Mouse (Mus musculus): ENCODE results near the gene Ak2. TPM values are rescaled to one million over a fixed set of nuclear protein-coding genes. Genes with fewer than 3 reads are reported as not detected.
A peak's percentile ranks its signal among the peaks of the same experiment; 100 is the strongest.

Ak2 gene
- total RNA-seq, 2 experiments from 2014 or later, result 47.7 to 55.3 TPM

DNA sequence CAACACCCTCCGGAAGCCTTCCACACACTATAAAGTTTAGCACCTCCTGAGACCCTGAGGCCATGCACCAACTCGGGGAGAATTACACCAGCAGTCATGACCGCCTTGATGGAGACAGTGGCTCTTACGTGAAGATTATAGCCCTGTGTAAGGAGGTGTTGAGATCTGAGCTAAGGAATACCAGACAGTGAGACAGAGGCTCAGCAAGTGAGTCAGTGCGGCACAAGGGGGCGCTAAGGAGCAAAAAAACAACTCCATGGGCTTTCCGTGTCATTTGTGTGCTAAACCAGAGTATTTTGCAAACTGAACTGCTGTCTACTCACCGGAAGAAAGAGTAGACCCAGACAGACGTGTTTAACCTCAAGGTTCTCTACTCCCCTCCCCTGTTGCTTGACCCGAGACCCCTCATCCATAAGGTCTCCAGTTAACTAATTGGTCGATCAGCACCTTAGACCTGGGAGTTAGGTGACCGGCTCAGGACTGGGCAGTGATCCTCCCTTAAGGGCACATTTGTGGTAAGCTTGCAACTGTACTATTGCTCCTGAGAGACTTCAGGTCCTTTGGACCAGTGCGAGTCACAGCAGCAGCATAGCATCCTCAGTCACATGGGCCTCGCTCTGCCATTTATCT, 20.6 kb upstream of the Ak2 start:
- DNase-seq, result peak; percentile 87

DNA sequence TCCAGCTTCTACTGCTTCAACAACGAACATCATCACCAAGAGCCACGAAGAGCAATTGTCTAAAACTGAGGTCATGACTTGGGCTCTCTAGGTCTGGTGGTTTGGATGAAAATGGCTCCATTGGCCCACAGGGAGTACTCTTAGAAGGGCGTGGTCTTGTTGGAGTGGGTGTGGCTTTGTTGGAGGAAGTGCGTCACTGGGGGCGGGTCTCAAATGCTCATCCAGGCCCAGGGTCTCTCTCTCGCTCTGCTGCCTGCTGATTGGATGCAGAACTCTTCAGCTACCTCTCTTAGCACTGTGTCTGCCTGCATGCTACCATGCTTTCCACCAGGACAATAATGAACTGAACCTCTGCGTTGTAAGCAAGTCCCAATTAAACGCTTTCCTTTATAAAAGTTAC, 17.1 kb upstream of the Ak2 start:
- no peak for DNase-seq

DNA sequence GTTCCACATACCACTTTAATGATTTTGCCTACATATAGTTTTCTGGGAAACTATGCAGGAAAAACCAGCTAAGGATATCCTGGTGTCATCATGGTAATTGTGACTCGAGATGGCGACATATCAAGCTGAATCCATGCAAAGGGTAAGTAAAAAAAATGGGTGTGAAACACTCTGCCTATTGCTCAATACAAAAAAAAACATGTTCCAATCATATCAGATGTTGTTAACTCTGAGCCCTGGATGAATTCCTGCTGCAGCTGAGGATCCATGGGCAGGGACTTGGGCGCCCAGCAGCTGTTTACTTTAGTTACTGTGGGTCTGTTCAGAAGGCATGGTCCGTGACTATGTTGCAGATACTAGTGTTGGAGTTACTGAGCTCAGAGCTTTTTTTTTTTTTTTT, 15.2 kb upstream of the Ak2 start:
- DNase-seq, result no peak

DNA sequence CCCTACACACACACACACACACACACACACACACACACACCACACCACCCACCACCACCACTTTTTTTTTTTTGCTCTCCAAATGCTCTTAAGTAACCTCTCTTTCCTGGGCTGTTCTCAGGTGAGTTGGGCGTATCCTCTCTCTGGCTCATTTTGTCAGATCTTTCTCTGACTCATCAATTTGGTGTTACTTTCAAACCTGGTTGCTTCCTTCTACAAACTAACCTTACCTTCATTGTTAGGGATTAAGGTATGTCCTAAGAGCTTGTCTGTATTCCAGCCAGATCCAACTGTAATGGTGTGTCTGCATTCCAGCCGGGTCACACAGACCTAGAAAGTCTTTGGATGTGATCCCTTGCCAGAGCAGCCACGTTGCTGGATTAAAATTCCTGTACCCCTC, 14.5 kb upstream of the Ak2 start:
- DNase-seq, result no peak

DNA sequence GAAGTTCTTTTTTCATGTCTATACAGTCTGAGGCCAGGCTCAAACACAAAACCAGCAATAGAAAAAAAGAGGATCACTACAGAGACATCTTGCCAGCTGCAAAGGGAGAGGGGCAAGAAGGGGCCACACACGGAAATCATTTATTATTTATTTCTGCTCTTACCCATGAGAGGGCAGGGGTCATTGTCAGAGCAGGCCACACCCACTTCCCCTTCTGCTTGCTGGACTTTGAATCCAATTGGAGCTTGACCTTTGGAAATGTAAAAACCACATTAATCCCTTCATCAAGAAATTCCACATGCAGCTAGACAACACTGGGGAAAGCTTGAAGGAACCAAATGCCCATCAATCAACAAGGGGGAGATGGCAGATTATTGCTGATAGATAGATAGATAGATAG, 13.1 kb upstream of the Ak2 start:
- no peak for DNase-seq

DNA sequence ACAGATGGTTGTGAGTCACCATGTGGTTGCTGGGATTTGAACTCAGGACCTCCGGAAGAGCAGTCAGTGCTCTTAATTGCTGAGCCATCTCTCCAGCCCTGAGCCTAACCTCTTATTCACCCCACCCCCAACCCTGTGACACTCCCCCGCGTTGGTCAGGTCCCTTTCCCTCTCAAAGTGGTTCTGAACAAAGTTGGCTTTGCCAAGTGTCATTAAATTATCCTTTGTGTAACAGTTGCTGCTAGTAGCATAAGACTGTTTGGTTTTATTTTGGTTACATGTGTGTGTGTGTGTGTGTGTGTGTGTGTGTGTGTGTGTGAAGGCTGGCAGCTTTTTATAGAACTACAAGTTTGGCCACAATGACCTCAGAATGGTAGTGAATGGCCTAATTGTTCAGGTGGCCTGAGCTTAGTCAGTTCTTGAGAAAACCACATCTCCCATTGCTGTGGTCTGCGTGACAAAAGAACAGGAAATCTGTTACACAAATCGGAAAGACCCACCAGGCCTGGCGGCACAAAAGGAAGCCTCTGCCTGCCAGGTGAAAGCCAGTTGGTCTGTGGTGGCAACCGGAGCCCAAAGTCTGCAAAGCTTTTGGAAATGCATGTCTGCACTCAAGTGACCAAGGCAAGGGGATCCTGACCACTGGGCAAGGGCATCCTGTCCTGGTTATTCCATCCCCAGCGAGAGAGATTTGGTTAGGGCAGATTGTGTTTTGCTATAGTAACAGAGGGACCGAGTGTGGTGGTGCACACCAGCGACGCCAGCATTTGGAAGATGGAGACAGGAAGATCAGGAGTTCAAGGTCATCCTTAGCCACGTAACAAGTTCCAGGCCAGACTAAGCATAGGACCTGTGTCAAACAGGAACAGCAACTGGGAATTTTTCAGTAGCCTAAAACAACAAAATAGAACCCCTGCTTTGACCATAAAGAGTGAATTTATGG, 10.6 kb upstream of the Ak2 start:
- no peak for DNase-seq

DNA sequence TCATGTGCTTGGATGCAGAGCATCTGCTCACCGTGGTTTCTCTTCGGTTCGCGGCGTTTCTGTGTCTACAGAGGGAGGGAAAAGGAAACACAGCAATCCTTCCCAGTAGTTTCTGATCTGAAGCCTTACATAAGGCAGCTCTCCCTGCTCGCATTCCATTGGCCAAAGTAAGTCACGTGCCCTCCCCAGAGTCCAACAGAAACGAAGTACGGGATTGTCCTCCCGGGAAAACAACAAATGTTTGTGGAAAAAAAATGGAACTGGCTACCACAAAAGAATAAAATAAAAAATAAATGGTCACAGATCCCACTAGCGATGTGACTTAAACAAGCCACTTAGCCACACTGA, 10.0 kb upstream of the Ak2 start:
- DNase-seq, result no peak

DNA sequence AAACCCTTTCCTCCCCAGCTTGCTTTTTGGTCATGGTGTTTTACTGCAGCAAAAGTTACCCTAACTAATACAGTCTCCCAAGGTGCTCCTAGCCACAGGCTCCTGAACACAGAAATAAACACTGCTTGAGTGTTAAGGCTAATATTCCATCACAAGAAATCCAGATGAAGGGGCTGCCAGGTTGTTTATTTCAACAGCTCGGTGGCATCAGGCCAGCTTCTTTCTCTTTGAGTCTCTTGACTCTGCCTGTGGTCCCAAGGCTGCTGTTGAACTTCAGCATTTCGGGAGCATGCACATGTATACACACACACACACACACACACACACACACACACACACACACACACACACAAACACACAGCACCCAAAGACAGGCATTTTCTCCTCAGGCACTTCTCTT, 8.6 kb upstream of the Ak2 start:
- no peak for DNase-seq

DNA sequence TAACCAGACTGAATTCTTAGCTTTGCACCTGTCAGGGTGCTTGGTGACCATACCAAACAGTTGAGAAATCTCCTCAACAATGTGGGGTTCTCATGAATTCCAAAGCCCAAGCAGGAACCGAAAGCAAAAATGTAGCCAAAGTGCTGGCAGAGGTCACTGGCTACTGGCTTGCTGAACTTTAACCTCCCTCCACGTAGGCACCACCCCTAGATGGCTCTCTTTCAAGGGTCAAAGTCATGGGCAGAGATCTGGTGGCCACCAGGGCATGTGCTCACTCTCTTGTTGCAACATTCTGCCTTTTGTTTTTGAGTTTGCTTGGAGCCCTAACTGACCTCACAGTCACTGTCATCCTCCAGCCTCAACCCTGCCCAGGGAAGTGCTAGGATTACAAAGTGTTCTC, 8.1 kb upstream of the Ak2 start:
- DNase-seq, result no peak

DNA sequence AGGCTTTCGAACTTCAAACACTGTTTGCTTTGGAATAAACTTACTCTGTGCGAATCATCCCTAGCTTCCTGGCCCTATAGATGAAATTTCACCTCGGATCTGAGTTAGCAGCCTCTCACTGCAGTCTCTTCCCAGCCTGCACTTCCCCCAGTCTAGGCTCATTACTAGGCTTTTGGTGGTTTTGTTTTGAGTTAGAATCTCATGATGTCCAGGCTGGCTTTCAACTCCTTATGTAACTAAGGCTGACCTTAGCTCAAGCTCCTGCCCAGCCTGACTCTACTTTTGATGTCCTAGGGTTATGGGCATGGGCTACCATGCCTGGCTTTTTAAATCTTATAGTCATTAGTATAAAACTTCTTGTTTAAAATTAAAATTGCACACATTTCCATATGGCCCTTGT, 7.2 kb upstream of the Ak2 start:
- DNase-seq, result no peak

DNA sequence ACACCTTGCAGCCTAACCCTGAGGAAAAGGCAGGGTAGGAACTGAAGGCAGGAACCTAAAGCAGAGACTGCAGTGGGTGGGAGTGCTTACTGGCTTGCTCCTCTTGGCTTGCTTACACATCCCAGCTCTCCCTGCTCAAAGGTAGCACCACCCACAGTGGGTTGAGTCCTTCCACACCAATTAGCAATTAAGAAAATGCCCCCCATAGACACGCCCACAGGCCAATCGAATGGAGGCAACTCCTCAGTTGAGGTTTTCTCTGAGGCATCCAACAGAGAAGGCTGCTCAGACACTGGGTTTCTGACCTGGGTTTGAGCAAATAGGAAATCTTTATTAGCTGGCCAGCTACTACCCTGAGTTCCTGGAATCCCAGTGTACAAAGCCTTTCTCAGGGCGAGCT, 2.8 kb upstream of the Ak2 start:
- DNase-seq, result no peak

DNA sequence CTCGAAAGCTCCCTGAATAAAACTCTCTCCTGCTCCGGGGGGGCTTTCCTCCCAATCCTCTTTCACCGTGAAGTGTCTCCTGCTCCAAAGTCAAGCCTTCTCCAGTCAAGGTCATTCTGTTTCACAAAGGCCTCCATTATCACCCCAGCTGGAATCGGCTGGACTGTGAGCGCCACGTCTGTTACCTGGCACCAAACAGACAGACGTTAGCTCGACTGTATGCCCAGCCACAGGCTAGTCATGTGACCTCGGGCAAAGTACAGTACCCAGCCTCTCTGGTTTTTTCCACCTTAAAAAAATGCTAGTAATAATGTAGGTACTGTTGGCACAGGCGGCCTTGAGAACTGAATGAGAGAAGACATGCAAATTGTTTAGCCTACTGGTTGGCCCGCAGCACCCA, 2.1 kb upstream of the Ak2 start:
- no peak for DNase-seq

DNA sequence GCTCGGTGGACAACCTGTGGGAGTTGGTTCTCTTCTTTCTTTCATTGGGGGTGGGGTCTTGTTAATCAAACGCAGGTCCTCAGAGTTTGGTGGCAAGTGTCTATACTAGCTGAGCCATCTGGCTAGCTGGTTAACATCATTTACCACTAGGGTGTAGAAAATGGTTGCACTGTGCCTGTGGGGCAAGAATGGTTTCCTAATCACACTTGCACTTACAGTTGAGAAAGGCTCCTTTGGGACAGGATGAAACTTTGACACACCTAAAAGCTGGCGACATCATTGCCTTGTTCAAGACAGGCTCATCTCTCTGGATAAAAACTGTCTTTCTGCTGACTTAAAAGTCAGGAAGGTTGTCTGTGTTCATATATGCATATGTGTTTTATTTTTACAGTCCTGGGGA, 418 bp downstream of the Ak2 start:
- DNase-seq, result no peak

DNA sequence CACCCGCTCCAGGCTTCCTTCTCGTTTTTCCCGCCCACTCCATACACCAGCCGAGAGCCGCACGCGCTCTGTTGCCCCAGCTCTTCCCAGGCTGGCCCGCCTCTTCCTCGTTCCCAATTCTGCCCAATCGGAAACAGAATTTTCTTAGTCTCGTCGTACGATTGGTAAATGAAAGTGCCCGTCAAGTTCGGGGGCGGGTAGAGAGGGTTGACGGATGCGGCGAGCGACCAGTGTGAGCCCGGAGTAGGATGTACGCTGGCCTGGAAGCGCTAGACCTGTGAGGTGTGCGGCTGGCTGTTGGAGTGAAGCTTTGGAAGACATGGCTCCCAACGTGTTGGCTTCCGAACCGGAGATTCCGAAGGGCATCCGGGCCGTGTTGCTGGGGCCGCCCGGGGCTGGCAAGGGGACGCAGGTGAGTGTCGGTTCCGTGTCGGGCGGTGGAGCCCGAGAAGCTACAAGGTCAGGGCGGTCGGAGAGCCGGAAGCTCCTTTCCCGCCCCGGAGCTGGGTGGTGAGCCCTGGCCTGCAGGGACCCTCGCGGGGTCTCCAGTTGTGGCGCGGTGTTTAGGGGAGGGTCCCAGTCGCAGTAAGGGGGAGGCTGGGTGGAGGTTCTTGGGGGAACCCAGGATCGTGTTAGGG, 1.4 kb downstream of the Ak2 start:
- peak; percentile 88 for DNase-seq

DNA sequence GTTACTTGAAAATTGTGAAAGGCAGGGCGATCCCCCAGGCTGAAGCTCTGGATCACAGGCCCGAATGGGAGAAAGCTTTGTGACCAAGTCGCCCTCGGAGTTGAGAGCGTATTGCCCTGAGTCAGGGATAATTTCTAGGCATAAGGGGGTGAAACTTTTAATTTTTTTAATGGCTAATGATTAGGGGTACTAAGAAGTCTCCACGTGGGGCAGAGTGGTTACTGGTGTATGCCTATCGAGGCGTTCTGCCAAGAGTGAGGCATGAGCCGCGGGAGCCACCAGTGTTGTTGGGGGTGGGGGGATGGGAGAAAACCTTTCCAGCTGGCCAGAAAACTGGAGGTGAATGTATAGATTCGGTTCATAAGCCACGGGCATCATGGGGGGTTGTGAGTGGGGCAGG, 1.9 kb downstream of the Ak2 start:
- DNase-seq, result no peak

DNA sequence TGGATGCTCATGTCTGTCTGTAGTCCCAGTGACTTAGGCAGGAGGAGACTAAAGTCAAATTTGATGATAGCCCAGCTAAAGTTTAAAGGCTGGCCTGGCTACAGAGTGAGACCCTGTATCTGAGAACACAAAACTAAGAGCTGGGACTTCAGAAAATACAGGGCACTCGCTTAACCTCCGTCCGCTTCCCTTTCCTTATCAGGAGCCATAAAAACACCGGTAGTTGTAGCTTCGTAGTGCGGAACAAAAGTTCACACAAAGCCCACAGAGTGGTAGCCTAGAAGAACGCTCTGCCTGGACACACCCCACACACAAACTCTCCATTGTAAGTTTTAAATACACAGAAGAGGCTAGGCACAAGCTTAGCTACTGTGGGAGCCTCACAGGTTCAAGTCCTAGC, 3.5 kb downstream of the Ak2 start:
- no peak for DNase-seq

DNA sequence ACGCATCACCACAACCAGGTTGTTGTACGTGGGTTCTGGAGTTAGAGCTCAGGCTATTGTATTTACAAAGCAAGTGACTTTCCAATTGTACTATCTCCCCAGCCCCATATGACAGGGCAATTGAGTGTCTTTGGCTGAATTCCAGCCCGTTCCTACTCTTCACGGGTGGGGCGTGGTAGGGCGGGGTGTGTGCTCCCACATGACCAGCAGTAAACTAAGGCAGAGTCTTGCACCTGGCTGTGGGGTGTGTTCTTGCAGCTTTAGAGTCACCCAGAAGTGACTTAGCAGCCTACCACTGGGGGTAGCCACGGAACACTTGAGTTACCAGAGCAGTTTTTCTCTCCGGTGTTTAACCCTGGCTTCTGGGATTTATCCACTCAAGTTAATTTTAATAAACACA, 5.5 kb downstream of the Ak2 start:
- no peak for DNase-seq

DNA sequence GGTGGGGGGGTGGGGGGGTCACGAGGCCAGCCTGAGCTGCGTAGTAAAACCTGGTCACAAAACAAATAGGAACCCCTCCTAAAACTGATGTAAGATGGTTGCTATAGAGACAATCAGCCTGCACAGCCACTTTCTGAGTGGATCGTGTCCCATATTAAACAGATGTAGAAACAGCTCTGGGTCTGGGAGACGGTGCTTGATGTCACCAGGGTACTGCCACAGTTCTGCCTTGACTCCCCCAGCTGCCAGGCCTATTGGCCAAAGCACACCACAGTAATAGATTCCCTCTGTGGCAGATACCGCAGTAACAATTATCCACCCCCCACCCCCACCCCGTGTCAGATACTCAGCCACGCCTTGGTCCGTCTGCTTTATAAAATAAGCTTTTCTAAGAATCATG, 6.6 kb downstream of the Ak2 start:
- DNase-seq, result no peak

DNA sequence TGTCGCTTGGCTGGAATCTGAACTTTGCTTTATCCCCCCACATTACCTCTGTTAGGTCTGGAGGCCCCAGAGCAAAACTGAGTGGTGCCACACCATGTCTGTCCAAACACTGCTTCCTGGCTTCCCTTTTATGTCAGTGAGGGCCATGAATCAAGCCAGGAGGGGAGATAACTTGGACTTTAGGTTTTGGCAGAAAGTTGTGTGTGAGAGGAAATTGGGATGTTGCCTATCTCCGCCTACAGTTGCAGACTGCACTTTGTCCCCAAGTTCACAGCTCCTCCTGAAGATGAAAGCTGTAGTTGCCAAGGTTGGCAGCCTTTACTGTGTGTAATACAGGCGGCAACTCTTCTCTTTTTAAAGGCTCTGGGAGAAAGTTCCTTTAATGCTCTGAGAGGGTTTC, 9.0 kb downstream of the Ak2 start:
- no peak for DNase-seq

DNA sequence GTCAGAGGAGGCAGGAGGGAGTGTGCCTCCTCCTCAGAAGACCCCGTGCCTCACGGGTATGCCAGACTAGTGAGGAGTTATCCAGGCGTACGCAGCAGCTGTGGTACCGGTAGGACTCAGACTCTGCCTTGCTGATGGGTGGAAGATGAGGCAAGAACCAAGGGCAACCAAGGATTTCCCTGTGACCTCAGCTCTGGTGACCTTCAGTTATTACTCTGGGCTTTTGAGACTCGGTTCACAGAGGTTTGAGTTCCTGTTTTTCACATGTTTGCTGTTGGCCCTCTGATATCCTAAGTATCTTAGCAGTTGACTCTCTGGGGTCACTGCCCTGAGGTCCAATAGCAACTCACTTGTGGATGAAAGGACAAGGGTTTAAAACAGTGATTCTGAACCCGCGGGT, 12.0 kb downstream of the Ak2 start:
- no peak for DNase-seq

DNA sequence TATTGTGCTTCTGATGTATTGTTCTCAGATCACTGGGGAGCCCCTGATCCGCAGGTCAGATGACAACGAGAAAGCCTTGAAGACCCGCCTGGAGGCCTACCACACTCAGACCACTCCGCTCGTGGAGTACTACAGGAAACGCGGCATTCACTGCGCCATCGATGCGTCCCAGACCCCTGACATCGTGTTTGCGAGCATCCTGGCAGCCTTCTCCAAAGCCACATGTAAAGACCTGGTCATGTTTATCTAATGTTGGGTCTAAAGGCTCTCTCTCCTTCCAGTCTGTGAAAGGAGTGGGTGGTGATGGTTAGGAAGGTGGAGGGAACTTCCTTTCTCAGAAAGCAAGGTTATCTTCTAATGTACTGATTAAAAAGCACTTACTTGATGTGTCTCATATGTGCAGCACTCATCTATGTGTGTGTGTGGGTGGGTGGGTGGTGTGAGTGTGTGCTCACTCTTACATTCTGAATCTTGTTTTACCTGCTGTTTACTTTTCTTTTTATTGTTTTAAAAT, 16.3 kb downstream of the Ak2 start:
- no peak for DNase-seq

DNA sequence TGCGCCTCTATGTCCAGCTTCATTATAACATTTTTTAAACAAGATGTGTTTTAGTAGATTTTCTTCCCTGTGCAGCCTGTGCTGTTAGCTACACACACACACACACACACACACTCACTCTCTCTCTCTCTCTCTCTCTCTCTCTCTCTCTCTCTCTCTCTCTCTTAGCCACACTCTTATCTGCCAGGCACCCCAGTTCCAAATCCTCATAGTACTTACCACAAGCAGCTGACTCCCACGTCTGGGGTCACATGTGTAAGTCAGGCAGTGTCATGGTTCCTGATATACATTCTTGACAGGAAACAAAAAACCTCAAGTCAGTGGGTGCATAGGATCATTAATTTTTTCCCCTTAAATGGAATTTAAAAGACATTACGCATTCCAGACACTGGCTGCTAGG, 16.9 kb downstream of the Ak2 start:
- no peak for DNase-seq

DNA sequence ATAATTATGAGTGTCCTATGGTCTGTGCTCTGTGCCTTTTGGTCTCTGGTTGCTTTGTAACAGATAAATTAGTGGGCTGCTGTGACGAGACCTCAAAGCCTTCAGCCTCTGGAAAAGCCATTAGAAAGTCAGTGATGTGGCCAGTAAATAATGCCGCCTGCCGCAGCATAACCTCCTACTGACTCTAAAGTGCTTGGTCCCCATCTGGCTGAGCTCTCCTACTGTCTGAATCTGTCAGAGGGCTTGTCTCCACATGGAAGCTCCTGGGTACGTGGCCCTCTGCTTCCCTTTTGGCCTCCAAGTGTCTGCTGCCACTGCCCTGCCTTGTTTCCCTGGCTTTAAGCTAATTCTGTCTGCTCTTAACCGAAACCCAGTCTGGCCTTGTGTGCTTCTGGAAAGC, 17.8 kb downstream of the Ak2 start:
- DNase-seq, result no peak

Data from gastrocnemius, postnatal 10 days (tissue).